Mouse (Mus musculus): ENCODE measurements around the gene Yrdc. TPM values are rescaled to one million over a fixed set of nuclear protein-coding genes. Genes with fewer than 3 reads are reported as not detected.

Gene Yrdc
- polyA plus RNA-seq, 1 experiment = 15.0 TPM

DNA sequence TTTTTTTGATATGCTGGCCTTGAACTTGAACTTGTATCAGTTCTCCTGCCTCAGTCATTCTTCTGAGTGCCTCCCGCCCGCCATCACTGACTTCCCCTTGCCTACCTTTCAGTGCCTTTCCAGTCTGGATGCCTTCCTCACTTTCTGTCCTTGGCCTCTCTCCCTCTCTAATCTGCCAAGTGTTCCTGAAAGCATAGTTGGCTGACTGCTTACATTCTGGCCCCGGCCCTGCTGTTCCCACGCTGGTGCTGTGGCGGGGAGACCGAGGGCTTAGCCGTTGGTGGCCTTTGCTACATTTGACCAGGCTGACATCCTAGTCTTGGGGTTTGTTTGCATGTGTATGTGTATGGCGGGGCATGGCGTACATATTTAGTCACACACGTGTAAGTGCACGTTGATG lies 34.6 kb upstream of the Yrdc start:
- H3K9me3 ChIP-seq = no peaks in the 10 kb centered on the region
- H3K36me3 ChIP-seq (replicated peaks; ENCODE audit: low read length) = peaks cover 90% of the 10 kb centered on the region
- H3K27me3 ChIP-seq (replicated peaks) = no peaks in the 10 kb centered on the region
- H3K4me1 ChIP-seq = peaks cover 67% of the 10 kb centered on the region
- TF ChIP-seq FLI1 (IDR thresholded peaks at IDR 0.05; ENCODE audit: low read length) (no peak), GATA1 (IDR thresholded peaks at IDR 0.05; ENCODE audit: borderline replicate concordance, low read length) (no peak)
- no peak overlapping the region for H3K4me3 ChIP-seq (replicated peaks)

DNA sequence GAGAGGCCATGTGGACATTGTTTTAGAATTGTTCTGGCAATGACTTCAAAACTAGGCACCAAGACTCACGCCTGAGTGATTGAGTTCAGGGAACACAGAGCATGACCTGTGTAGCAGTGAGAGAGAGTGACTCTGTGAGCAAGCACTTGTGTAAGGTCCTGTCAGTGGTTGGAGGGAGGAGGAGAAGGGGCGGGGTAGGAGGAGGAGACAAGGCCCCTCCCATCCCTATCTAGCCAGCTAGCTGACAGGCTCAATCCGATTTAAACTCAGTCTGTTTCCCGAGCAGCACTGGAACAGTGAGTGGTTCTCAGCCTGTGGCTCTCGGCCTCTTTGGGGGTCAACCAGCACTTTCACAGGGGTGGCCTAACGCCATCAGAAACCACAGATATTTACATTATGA lies 32.7 kb upstream of the Yrdc start:
- H3K27me3 ChIP-seq (replicated peaks) = no peaks in the 10 kb centered on the region
- peaks cover 50% of the 10 kb centered on the region for H3K4me1 ChIP-seq
- TF ChIP-seq GATA1 (IDR thresholded peaks at IDR 0.05; ENCODE audit: borderline replicate concordance, low read length) (no peak), FLI1 (IDR thresholded peaks at IDR 0.05; ENCODE audit: low read length) (no peak)
- H3K4me3 ChIP-seq (replicated peaks) = peak overlapping the region; percentile 70
- H3K9me3 ChIP-seq = no peaks in the 10 kb centered on the region
- H3K36me3 ChIP-seq (replicated peaks; ENCODE audit: low read length) = peaks cover 92% of the 10 kb centered on the region

DNA sequence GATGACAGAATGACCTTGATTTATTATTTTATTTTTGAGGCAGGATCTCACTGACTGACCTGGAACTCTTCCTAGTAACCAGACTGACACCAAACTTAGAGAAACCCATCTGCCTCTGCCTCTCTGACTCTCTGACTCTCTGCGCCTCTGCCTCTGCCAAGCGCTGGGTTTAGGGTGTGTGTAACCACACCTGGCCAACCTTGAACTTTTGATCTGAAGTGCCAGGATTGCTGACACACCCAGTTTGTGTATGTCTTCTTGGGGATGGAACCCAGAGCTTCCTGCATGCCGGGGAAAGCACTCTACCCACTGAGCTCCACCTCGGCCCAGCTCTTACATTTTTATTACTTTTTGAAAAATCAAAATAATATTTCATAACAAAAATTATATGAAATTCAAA lies 31.6 kb upstream of the Yrdc start:
- peaks cover 92% of the 10 kb centered on the region for H3K36me3 ChIP-seq (replicated peaks; ENCODE audit: low read length)
- H3K9me3 ChIP-seq = no peaks in the 10 kb centered on the region
- no peaks in the 10 kb centered on the region for H3K27me3 ChIP-seq (replicated peaks)
- TF ChIP-seq FLI1 (IDR thresholded peaks at IDR 0.05; ENCODE audit: low read length) = no peak
- H3K4me3 ChIP-seq (replicated peaks) = no peak overlapping the region
- H3K4me1 ChIP-seq = peaks cover 41% of the 10 kb centered on the region

DNA sequence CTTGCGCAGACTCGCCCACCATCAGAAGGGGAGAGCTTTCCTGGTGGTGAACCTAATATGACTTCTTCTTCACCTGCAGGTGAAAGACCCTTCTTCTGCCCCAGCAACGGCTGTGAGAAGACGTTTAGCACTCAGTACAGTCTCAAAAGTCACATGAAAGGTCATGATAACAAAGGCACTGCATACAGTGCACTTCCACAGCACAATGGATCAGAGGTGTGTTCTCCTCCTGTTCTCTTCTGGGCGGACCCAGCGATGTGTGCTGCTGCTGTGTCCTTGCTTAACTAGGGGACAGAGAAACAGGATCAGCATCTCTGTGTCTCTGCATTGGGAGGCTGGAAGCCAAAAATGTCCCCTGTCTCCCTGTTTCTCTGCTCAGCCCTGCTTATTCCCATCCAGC lies 25.5 kb upstream of the Yrdc start:
- H3K4me1 ChIP-seq = peaks cover 3% of the 10 kb centered on the region; the same call in 1 of the 2 replicates
- no peak for TF ChIP-seq FLI1 (IDR thresholded peaks at IDR 0.05; ENCODE audit: low read length)
- no peak for TF ChIP-seq GATA1 (IDR thresholded peaks at IDR 0.05; ENCODE audit: borderline replicate concordance, low read length)
- no peaks in the 10 kb centered on the region for H3K27me3 ChIP-seq (replicated peaks)
- no peaks in the 10 kb centered on the region for H3K9me3 ChIP-seq
- no peak overlapping the region for H3K4me3 ChIP-seq (replicated peaks)
- H3K36me3 ChIP-seq (replicated peaks; ENCODE audit: low read length) = peaks cover 98% of the 10 kb centered on the region

DNA sequence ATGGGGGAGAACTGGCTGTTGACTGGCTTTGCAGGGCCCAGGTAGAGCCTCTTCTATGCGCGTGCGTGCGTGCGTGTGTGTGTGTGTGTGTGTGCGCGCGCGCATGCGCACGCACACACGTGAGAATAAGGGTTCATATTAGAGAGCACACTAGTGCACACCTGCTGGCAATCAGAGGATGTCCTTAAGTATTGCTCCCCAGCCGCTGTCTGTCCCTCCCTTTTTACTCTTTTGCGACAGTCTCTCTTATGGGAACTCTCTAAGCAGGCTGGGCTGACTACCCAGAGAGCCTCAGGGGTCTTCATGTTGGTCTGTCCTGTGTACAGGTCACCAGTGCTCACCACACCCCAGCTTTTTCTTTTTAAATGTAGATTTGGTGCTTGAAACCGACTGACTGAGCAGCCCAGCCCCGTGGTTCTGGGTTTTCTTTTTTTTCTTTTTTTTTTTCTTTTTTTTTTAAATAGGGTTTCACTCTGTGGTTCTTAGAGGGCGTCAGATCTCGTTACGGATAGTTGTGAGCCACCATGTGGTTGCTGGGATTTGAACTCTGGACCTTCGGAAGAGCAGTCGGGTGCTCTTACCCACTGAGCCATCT lies 25.0 kb upstream of the Yrdc start:
- Histone ChIP-seq H3K4me1 (no peaks in the 10 kb centered on the region), H3K9me3 (no peaks in the 10 kb centered on the region), H3K4me3 (replicated peaks) (no peak overlapping the region), H3K27me3 (replicated peaks) (no peaks in the 10 kb centered on the region), H3K36me3 (replicated peaks; ENCODE audit: low read length) (peaks cover 98% of the 10 kb centered on the region)
- TF ChIP-seq FLI1 (IDR thresholded peaks at IDR 0.05; ENCODE audit: low read length) = no peak

DNA sequence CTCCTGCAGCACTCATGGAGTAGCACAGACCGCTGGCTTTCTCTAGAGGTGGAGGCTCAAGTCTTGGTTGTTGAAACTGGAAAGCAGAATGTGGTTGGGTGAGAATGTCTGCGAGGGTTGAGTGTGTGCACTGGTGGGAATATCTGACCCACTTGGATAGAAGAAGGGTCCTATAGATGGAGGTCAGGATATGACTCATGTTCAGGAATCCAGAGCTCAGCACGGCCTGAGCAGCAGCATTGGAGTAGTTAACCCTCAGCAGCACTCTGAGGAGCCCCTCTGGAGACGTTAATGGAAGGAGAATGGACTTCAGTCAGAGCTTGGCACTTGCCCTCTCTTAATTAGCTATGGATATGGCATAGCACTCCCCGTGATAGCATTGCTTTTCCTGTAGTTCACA lies 20.8 kb upstream of the Yrdc start:
- TF ChIP-seq GATA1 (IDR thresholded peaks at IDR 0.05; ENCODE audit: borderline replicate concordance, low read length) (no peak), FLI1 (IDR thresholded peaks at IDR 0.05; ENCODE audit: low read length) (no peak)
- Histone ChIP-seq H3K27me3 (replicated peaks) (no peaks in the 10 kb centered on the region), H3K4me3 (replicated peaks) (no peak overlapping the region), H3K9me3 (no peaks in the 10 kb centered on the region), H3K36me3 (replicated peaks; ENCODE audit: low read length) (peaks cover 96% of the 10 kb centered on the region), H3K4me1 (0 out of 2 replicates have a peak, but pooled peaks cover 3% of the 10 kb centered on the region)

DNA sequence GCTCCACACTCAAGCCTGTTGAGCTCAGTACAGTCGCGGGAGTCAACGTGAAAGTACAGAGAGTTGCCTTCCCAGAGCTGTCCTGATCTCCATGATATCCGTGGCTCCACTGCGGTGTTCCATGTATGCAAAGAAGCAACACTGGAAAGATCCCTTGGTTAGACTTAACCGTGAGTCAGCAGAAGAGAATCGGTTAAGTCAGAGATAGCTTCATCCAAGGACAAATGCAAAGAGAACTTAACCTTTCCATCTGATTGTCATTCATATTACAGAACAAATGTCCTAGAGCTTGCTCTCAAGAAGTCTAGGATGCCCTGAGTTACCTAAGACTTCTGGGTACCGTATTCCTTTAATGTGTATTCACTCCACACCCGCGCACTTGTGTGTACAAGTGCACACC lies 17.7 kb upstream of the Yrdc start:
- H3K27me3 ChIP-seq (replicated peaks) = no peaks in the 10 kb centered on the region
- H3K4me1 ChIP-seq = 0 out of 2 replicates have a peak, but pooled peaks cover 3% of the 10 kb centered on the region
- peaks cover 96% of the 10 kb centered on the region for H3K36me3 ChIP-seq (replicated peaks; ENCODE audit: low read length)
- TF ChIP-seq FLI1 (IDR thresholded peaks at IDR 0.05; ENCODE audit: low read length) (no peak), GATA1 (IDR thresholded peaks at IDR 0.05; ENCODE audit: borderline replicate concordance, low read length) (no peak)
- H3K9me3 ChIP-seq = no peaks in the 10 kb centered on the region
- H3K4me3 ChIP-seq (replicated peaks) = no peak overlapping the region

DNA sequence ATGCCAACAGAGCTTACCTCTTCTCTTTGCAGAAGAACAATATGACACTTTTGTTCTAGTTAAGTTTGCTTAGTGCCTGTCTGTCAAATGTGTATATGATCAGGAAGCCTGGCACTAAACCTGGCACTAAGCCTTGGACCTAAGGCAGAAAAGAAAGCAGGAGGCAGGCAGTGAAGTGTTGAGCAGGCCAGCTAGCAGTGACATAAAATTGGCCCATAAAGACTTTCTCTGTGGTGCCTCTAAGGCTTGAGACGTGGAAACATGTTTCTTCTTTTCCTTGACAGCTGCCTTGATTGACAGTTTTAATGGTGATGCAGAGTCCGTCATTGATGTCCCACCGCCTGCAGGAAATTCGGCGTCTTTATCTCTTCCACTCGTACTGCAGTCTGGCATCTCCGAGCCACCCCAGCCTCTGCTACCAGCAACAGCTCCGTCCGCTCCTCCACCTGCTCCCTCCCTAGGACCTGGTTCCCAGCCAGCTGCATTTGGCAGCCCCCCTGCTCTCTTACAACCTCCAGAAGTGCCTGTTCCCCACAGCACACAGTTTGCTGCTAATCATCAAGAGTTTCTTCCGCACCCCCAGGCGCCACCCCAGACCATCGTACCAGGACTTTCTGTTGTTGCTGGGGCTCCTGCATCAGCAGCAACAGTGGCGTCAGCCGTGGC lies 12.3 kb upstream of the Yrdc start:
- Histone ChIP-seq H3K4me3 (replicated peaks) (no peak overlapping the region), H3K36me3 (replicated peaks; ENCODE audit: low read length) (peaks cover 97% of the 10 kb centered on the region)

DNA sequence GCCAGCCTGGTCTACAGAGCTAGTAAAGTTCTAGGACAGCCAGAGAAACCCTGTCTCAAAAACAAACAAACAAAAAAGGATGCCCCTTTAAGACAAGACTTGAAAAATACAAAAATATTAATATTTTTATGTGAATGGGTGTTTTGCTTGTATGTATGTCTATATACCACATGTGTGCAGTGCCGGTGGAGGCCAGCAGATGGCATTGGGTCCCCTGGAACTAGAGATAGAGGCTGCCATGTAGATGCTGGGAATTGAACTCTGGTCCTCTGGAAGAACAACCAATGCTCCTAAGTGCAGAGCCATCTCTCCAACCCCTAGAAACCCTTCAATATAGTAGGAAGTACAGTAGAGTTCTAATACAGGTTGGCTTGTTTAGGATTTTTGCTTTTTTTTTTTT lies 9.5 kb upstream of the Yrdc start:
- no peaks in the 10 kb centered on the region for H3K27me3 ChIP-seq (replicated peaks)
- peaks cover 17% of the 10 kb centered on the region for H3K4me1 ChIP-seq
- H3K9me3 ChIP-seq = peaks cover 5% of the 10 kb centered on the region; the same call in 1 of the 2 replicates
- no peak overlapping the region for H3K4me3 ChIP-seq (replicated peaks)
- no peak for TF ChIP-seq GATA1 (IDR thresholded peaks at IDR 0.05; ENCODE audit: borderline replicate concordance, low read length)
- no peak for TF ChIP-seq FLI1 (IDR thresholded peaks at IDR 0.05; ENCODE audit: low read length)
- peaks cover 98% of the 10 kb centered on the region for H3K36me3 ChIP-seq (replicated peaks; ENCODE audit: low read length)

More for the DNA sequence above, 12.3 kb upstream of the Yrdc start:
- Histone ChIP-seq H3K9me3 (peaks cover 5% of the 10 kb centered on the region; the same call in 1 of the 2 replicates), H3K4me1 (peaks cover 3% of the 10 kb centered on the region; the same call in 1 of the 2 replicates), H3K27me3 (replicated peaks) (no peaks in the 10 kb centered on the region)
- no peak for TF ChIP-seq FLI1 (IDR thresholded peaks at IDR 0.05; ENCODE audit: low read length)
- TF ChIP-seq GATA1 (IDR thresholded peaks at IDR 0.05; ENCODE audit: borderline replicate concordance, low read length) = no peak

DNA sequence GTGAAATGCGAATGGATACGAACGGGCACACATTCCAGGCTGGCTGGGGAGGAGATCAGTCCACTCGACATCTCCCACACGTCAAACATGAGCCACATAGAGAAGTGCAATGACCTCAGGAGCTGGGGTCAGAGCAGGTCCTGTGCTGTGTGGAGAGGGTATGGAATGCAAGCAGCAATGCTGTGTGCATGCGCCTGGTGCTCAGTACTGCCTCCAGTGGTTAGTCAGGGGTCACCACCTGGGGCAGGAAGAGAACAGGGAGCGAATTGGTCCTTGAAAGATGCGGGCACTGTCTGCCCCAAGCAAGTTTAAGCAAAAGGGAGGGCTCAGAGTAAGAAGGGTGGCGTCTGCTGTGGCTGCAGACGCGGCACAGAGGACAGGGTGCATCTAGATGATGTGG lies 7.0 kb upstream of the Yrdc start:
- Histone ChIP-seq H3K4me3 (replicated peaks) (peak overlapping the region; percentile 1), H3K4me1 (peaks cover 40% of the 10 kb centered on the region), H3K36me3 (replicated peaks; ENCODE audit: low read length) (peaks cover 89% of the 10 kb centered on the region), H3K9me3 (peaks cover 5% of the 10 kb centered on the region; the same call in 1 of the 2 replicates), H3K27me3 (replicated peaks) (no peaks in the 10 kb centered on the region)
- no peak for TF ChIP-seq FLI1 (IDR thresholded peaks at IDR 0.05; ENCODE audit: low read length)
- no peak for TF ChIP-seq GATA1 (IDR thresholded peaks at IDR 0.05; ENCODE audit: borderline replicate concordance, low read length)

Data from megakaryocyte, embryonic 14.5 days (primary cell).